ENCODE assay signal across 13 mouse cellular contexts in genomic region chr2:9607547-9607946, GRCm38 (mm10).
"Had no signal": no experiment of that assay in that cellular context is flagged by ENCODE, and none has a peak within 500 bp of the region (broad histone marks: within the 10 kb centered on the region; RNA-seq: fewer than 3 reads in every experiment).

No protein-coding gene starts in this region.

- DNase-seq: kidney, adult 18-20 months; kidney, adult 9 months; kidney, postnatal 14 days; kidney, postnatal 4 days; liver, embryonic 13.5 days; lung, adult 2 months; lung, postnatal 14 days; right cerebral cortex, adult 18-20 months; right cerebral cortex, postnatal 14 days; right cerebral cortex, postnatal 4 days; thymus, postnatal 25 days had no signal

- ATAC-seq: intestine, embryonic 16.5 days; midbrain, embryonic 15.5 days had no signal
